ENCODE assay signal across 12 mouse cellular contexts in the genomic region with DNA sequence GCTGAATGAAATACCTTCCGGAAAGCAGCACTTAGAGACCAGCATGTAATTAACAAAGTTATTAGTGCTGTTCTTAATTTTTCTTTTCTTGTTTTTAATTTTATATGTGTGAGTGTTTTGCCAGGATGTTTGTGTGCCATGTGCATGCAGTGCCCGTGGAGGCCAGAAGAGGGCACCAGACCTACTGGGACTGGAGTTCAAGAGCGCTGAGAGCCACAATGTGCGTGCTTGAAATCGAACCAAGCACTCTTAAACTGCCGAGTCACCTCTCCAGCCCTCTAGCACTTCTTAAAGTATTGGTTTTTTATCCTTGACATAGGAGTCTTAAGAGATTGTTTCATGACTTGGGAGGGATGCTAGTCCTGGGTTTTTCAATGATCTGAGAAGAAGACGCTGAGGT. TPM values are rescaled to one million over a fixed set of nuclear protein-coding genes. Genes with fewer than 3 reads are reported as not detected.
A peak's percentile ranks its signal among the peaks of the same experiment; 100 is the strongest.
DNase-seq lines count a peak whose midpoint lies in the region; ATAC-seq and TF ChIP-seq lines count a peak whose summit lies in the region.
"Had no signal": no experiment of that assay in that cellular context is flagged by ENCODE, and none has a peak within 500 bp of the region (broad histone marks: within the 10 kb centered on the region; RNA-seq: fewer than 3 reads in every experiment).

No protein-coding gene starts in this region.

- no peak overlapping the region for H3K9ac ChIP-seq in intestine, postnatal 0 days (ENCODE audit: low read depth, low read length)
- H3K9ac ChIP-seq in intestine, embryonic 15.5 days = no peak overlapping the region
- no peak overlapping the region for H3K9ac ChIP-seq in ES-Bruce4 (ENCODE audit: low read depth, poor library complexity, severe bottlenecking)
- H3K9ac ChIP-seq: embryonic facial prominence, embryonic 13.5 days; liver, embryonic 15.5 days had no signal

- H3K27me3 ChIP-seq in intestine, postnatal 0 days (replicated peaks; ENCODE audit: control insufficient read depth, insufficient read depth, low read length) = no peaks in the 10 kb centered on the region
- no peaks in the 10 kb centered on the region for H3K27me3 ChIP-seq in intestine, embryonic 15.5 days (replicated peaks)
- H3K27me3 ChIP-seq in ES-Bruce4 (ENCODE audit: control insufficient read depth, insufficient read depth, low read length, poor library complexity, severe bottlenecking) = no peaks in the 10 kb centered on the region
- H3K27me3 ChIP-seq: embryonic facial prominence, embryonic 13.5 days; liver, embryonic 15.5 days had no signal

- no peak overlapping the region for H3K27ac ChIP-seq in intestine, postnatal 0 days (ENCODE audit: low read depth, low read length)
- H3K27ac ChIP-seq in intestine, embryonic 15.5 days = no peak overlapping the region
- no peak overlapping the region for H3K27ac ChIP-seq in ES-Bruce4 (ENCODE audit: insufficient read depth, low read length)
- H3K27ac ChIP-seq: embryonic facial prominence, embryonic 13.5 days; liver, embryonic 15.5 days had no signal

- H3K4me1 ChIP-seq in intestine, postnatal 0 days (replicated peaks; ENCODE audit: control insufficient read depth, insufficient read depth, low read length) = no peaks in the 10 kb centered on the region
- no peaks in the 10 kb centered on the region for H3K4me1 ChIP-seq in intestine, embryonic 15.5 days (replicated peaks)
- H3K4me1 ChIP-seq in ES-Bruce4 (ENCODE audit: control insufficient read depth, insufficient read depth, low read length) = no peaks in the 10 kb centered on the region
- H3K4me1 ChIP-seq: embryonic facial prominence, embryonic 13.5 days; liver, embryonic 15.5 days had no signal

- no peaks in the 10 kb centered on the region for H3K36me3 ChIP-seq in intestine, postnatal 0 days (ENCODE audit: control insufficient read depth, insufficient read depth)
- no peaks in the 10 kb centered on the region for H3K36me3 ChIP-seq in intestine, embryonic 15.5 days
- no peaks in the 10 kb centered on the region for H3K36me3 ChIP-seq in ES-Bruce4 (ENCODE audit: control insufficient read depth, insufficient read depth, low read length, poor library complexity, severe bottlenecking)
- H3K36me3 ChIP-seq: embryonic facial prominence, embryonic 13.5 days; liver, embryonic 15.5 days had no signal

- H3K4me3 ChIP-seq in intestine, postnatal 0 days (ENCODE audit: low read depth, low read length) = no peak overlapping the region
- H3K4me3 ChIP-seq in intestine, embryonic 15.5 days (replicated peaks) = no peak overlapping the region
- H3K4me3 ChIP-seq in ES-Bruce4 (ENCODE audit: low read depth, low read length) = no peak overlapping the region
- H3K4me3 ChIP-seq: embryonic facial prominence, embryonic 13.5 days; liver, embryonic 15.5 days; myocyte had no signal

- DNase-seq in 3T3-L1 (ENCODE audit: low read depth, low spot score) = peak; percentile 8
- no peak for DNase-seq in frontal cortex, postnatal 10 days (ENCODE audit: low spot score in 2 of 2)
- DNase-seq in retina, embryonic 14.5 days (ENCODE audit: low spot score) = no peak
- DNase-seq: adrenal gland, adult 8-10 months had no signal

- no peak overlapping the region for H3K4me2 ChIP-seq in intestine, postnatal 0 days (replicated peaks; ENCODE audit: low read depth)
- no peak overlapping the region for H3K4me2 ChIP-seq in intestine, embryonic 15.5 days (replicated peaks)
- H3K4me2 ChIP-seq: embryonic facial prominence, embryonic 13.5 days; liver, embryonic 15.5 days had no signal

- peak; percentile 62 for TF ChIP-seq CTCF in intestine, postnatal 0 days (IDR thresholded peaks at IDR 0.05; ENCODE audit: low read depth)
- peak; percentile 93 for TF ChIP-seq CTCF in ES-Bruce4 (IDR thresholded peaks at IDR 0.05; ENCODE audit: low read depth, low read length)

- no peaks in the 10 kb centered on the region for H3K9me3 ChIP-seq in intestine, postnatal 0 days (ENCODE audit: control insufficient read depth)
- no peaks in the 10 kb centered on the region for H3K9me3 ChIP-seq in intestine, embryonic 15.5 days
- H3K9me3 ChIP-seq in ES-Bruce4 (replicated peaks; ENCODE audit: control insufficient read depth, insufficient read depth, low read length, poor library complexity, severe bottlenecking) = no peaks in the 10 kb centered on the region
- H3K9me3 ChIP-seq: embryonic facial prominence, embryonic 13.5 days; liver, embryonic 15.5 days had no signal

- TF ChIP-seq POLR2A in ES-Bruce4 (IDR thresholded peaks at IDR 0.05; ENCODE audit: insufficient read depth, low read length) = no peak

- WGBS in intestine, postnatal 0 days = 78% methylated on average over 7 of the region's 7 CpGs
- WGBS in intestine, embryonic 15.5 days = 86% methylated on average over 7 of the region's 7 CpGs

- no peak for TF ChIP-seq EP300 in ES-Bruce4 (IDR thresholded peaks at IDR 0.05; ENCODE audit: insufficient read depth, low read depth, low read length)

- no peak for ATAC-seq in intestine, postnatal 0 days
- ATAC-seq in intestine, embryonic 15.5 days = no peak
- 0 out of 2 replicates have a peak, but pooled peaks have one; percentile 55 for ATAC-seq in erythroblast, adult 5-6 weeks (replicated peaks; ENCODE audit: low FRiP score, poor library complexity, severe bottlenecking)
- ATAC-seq in frontal cortex, adult (ENCODE audit: low TSS enrichment) = no peak

RNA-seq across cellular contexts. Expression of a gene that starts 26.6 kb away (rescaled TPM):
- 0.83 and 0.92 TPM in 2 replicates for polyA plus RNA-seq in intestine, postnatal 0 days (2015; fragmentation: Nextera tagmentation; extraction: Ambion mirVana)
- polyA plus RNA-seq in intestine, embryonic 15.5 days (2015; fragmentation: Nextera tagmentation; extraction: Ambion mirVana) = 7.1 and 10.9 TPM in 2 replicates
- 7.8 and 8.3 TPM in 2 replicates for polyA plus RNA-seq in ES-Bruce4 (2011; ENCODE audit: insufficient read depth, insufficient read length, low read depth, missing spikeins)
- not detected in 2 replicates for total RNA-seq in erythroblast, adult 5-6 weeks (2015; ENCODE audit: low replicate concordance)
- not detected in 2 replicates for total RNA-seq in erythroblast, adult 5-6 weeks (2017; ENCODE audit: low replicate concordance)

RNA-seq across cellular contexts. Expression of a gene that starts 38.2 kb away (rescaled TPM):
- polyA plus RNA-seq in intestine, postnatal 0 days (2015; fragmentation: Nextera tagmentation; extraction: Ambion mirVana) = 15.2 and 16.2 TPM in 2 replicates
- polyA plus RNA-seq in intestine, embryonic 15.5 days (2015; fragmentation: Nextera tagmentation; extraction: Ambion mirVana) = 18.4 and 19.4 TPM in 2 replicates
- 51.6 and 54.2 TPM in 2 replicates for polyA plus RNA-seq in ES-Bruce4 (2011; ENCODE audit: insufficient read depth, insufficient read length, low read depth, missing spikeins)
- total RNA-seq in erythroblast, adult 5-6 weeks (2015; ENCODE audit: low replicate concordance) = not detected in 2 replicates
- not detected in 2 replicates for total RNA-seq in erythroblast, adult 5-6 weeks (2017; ENCODE audit: low replicate concordance)
